Mouse (Mus musculus): ENCODE data around the gene Pmm1. TPM values are rescaled to one million over a fixed set of nuclear protein-coding genes. Genes with fewer than 3 reads are reported as not detected.

Pmm1 gene
- polyA plus RNA-seq, 1 experiment: 64.1 TPM

DNA sequence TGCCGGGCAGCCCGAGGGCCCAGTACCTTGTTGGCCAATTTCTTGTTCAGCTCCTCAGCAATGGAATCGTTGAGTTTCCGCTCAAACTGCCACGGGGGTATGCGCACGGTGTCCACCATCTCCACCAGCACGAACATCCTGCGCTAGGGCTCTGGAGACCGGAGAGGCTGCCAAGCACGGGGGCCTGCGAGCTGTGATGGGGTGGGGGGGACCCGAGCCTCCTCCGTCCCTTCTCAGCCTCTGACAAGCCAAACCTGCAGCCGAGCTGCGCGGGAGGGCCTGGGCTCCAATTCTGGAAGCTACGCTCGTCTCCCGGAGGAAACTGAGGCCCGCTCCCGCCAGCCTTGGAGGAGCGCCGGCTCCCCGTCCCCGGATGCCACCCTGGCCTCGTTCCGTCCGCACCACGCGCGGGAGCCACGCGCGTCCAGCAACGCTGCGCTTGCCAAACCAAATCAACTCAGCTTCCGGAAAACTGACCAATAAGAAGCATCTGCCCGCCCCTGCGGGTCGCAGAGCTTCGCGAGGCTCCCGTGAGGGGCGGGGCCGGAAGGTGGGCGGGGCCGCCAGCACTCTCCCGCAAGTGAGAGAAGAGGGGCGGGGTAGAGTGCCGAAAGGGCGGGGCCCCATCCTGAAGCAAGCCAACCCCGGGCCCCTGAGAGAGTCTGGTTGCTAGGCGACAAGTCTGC lies 34.8 kb downstream of the Pmm1 start, which contains the start of gene Polr3h:
Gene Polr3h, minus strand, starts transcription at position 481 of the 686 bp plus-strand sequence.
- Histone ChIP-seq H3K4me1 (replicated peaks; ENCODE audit: control insufficient read depth, insufficient read depth, low read length) (peaks cover 16% of the 10 kb centered on the region), H3K27ac (ENCODE audit: control insufficient read depth, insufficient read depth, low read length) (no peak within 1 kb of the TSS), H3K27me3 (ENCODE audit: control insufficient read depth, insufficient read depth, low read length) (no peaks in the 10 kb centered on the region), H3K36me3 (ENCODE audit: control insufficient read depth, insufficient read depth, low read length) (no peaks in the 10 kb centered on the region), H3K4me3 (ENCODE audit: control insufficient read depth, insufficient read depth, low read length) (peak within 1 kb of the TSS; percentile 65)
- peak; percentile 97 for DNase-seq
- TF ChIP-seq CTCF (IDR thresholded peaks at IDR 0.05; ENCODE audit: borderline replicate concordance, control insufficient read depth, extremely low read depth, insufficient read depth, low read length, poor library complexity) (0 out of 2 replicates have a peak, but pooled peaks have one; percentile 34), POLR2A (IDR thresholded peaks at IDR 0.05; ENCODE audit: control insufficient read depth, extremely low read depth, insufficient read depth, low read length, poor library complexity) (peak; percentile 51; the same call in 1 of the 2 replicates)
- WGBS: under 1% methylated on average over 54 of the region's 54 CpGs

DNA sequence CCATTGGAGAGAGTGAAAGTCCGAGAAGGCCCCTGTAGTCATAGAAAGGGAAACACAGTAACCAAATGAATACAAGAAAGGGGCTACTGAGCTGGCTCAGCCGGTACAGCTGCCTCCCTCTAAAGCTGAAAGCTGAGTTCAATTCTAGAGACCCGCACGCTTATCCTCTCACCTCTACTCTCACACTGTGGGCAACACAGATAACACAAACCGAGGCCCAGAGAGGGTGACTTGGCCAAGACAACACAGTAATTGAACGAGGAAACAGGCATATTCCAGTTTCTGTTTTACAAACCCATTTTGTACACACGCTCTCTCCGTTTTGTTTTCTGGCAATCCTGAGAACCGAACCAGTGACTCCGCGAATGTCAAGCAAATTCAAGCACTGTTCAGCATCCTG lies 35.8 kb downstream of the Pmm1 start:
- TF ChIP-seq CTCF (IDR thresholded peaks at IDR 0.05; ENCODE audit: borderline replicate concordance, control insufficient read depth, extremely low read depth, insufficient read depth, low read length, poor library complexity): no peak
- no peak for TF ChIP-seq POLR2A (IDR thresholded peaks at IDR 0.05; ENCODE audit: control insufficient read depth, extremely low read depth, insufficient read depth, low read length, poor library complexity)
- peaks cover 16% of the 10 kb centered on the region for H3K4me1 ChIP-seq (replicated peaks; ENCODE audit: control insufficient read depth, insufficient read depth, low read length)
- WGBS: 88% methylated on average over 11 of the region's 11 CpGs
- H3K4me3 ChIP-seq (ENCODE audit: control insufficient read depth, insufficient read depth, low read length): peak overlapping the region; percentile 65; the same call in 1 of the 2 replicates
- H3K27me3 ChIP-seq (ENCODE audit: control insufficient read depth, insufficient read depth, low read length): no peaks in the 10 kb centered on the region
- no peaks in the 10 kb centered on the region for H3K36me3 ChIP-seq (ENCODE audit: control insufficient read depth, insufficient read depth, low read length)
- DNase-seq: no peak
- no peak overlapping the region for H3K27ac ChIP-seq (ENCODE audit: control insufficient read depth, insufficient read depth, low read length)

DNA sequence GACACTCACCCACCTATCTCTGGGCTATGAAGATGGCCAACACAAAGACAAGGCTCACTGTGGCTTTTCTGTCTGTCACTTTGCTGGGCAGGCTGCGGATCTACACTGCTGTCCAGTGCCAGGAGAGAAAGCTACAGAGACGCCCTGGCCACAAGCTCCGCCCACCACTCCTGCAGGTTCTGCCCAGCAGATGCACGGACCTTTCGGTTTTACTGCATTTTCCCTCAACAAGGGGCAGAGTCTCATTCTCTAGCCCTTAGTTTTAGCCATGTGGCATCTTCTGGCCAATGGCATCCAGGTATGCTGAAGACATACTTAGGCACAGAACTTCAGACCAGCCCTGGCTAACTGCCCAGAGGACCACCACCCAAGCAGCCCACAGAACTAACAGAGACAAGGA lies 39.5 kb downstream of the Pmm1 start:
- no peak for DNase-seq
- Histone ChIP-seq H3K4me3 (ENCODE audit: control insufficient read depth, insufficient read depth, low read length) (no peak overlapping the region), H3K27ac (ENCODE audit: control insufficient read depth, insufficient read depth, low read length) (no peak overlapping the region), H3K27me3 (ENCODE audit: control insufficient read depth, insufficient read depth, low read length) (no peaks in the 10 kb centered on the region), H3K4me1 (replicated peaks; ENCODE audit: control insufficient read depth, insufficient read depth, low read length) (peaks cover 16% of the 10 kb centered on the region), H3K36me3 (ENCODE audit: control insufficient read depth, insufficient read depth, low read length) (peaks cover 3% of the 10 kb centered on the region; the same call in 1 of the 2 replicates)
- TF ChIP-seq CTCF (IDR thresholded peaks at IDR 0.05; ENCODE audit: borderline replicate concordance, control insufficient read depth, extremely low read depth, insufficient read depth, low read length, poor library complexity) (no peak), POLR2A (IDR thresholded peaks at IDR 0.05; ENCODE audit: control insufficient read depth, extremely low read depth, insufficient read depth, low read length, poor library complexity) (no peak)
- WGBS: 87% methylated on average over 5 of the region's 5 CpGs

DNA sequence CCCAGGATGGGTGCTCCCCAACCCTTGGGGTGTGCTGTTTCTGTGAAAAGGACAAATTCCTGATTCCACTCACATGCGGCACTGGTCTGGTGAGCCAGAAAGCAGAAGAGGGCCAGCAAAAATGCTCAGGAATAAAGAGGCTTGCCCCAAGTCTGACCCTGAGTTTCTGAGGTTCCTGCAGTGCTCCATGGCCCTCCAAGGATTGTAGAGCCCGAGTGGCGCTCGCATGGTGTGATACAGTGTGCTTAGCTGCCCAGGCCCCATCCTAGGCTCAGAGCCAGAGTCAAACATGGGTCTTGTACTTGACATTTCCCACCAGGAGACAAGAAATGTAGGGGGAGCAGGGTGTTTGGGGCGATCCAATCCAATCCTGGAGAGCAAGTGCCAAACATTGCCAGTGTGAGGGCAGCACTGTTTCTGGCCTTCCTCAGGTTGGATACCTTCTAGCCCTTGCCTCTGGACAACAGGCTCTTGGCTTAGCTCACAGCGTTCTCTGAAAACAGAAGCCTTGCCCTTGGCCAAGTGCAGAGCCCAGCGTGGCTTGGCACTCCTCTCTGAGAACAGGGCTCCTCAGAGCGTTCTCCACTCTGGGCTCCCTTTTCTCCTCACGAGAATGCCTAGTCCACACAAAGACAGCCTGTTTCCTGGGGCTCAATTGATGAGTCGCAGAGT lies 40.0 kb downstream of the Pmm1 start:
- TF ChIP-seq POLR2A (IDR thresholded peaks at IDR 0.05; ENCODE audit: control insufficient read depth, extremely low read depth, insufficient read depth, low read length, poor library complexity) (no peak), CTCF (IDR thresholded peaks at IDR 0.05; ENCODE audit: borderline replicate concordance, control insufficient read depth, extremely low read depth, insufficient read depth, low read length, poor library complexity) (no peak)
- peaks cover 9% of the 10 kb centered on the region for H3K36me3 ChIP-seq (ENCODE audit: control insufficient read depth, insufficient read depth, low read length)
- no peak for DNase-seq
- H3K4me1 ChIP-seq (replicated peaks; ENCODE audit: control insufficient read depth, insufficient read depth, low read length): peaks cover 14% of the 10 kb centered on the region
- no peaks in the 10 kb centered on the region for H3K27me3 ChIP-seq (ENCODE audit: control insufficient read depth, insufficient read depth, low read length)
- 95% methylated on average over 10 of the region's 10 CpGs for WGBS
- H3K4me3 ChIP-seq (ENCODE audit: control insufficient read depth, insufficient read depth, low read length): no peak overlapping the region
- H3K27ac ChIP-seq (ENCODE audit: control insufficient read depth, insufficient read depth, low read length): no peak overlapping the region

DNA sequence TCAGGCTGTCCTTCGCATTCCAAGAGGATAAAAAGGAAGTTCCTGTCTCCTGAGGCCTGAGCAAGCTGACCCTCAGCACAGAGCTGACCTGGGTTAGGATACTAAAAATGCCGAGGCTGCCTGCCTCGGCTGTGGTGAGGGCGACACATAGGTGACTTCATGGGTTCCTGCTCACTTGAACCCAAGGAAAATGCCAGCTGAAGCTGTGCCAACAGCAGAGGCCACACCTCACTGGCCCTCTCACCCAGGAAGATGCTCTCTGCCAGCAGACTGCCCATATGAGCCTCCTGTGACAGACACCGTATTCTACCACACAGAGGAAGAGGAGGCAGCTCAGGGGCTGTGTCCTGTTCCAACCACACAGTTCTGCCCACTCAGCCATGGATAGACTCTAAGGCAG lies 41.7 kb downstream of the Pmm1 start:
- Histone ChIP-seq H3K4me1 (replicated peaks; ENCODE audit: control insufficient read depth, insufficient read depth, low read length) (no peaks in the 10 kb centered on the region), H3K36me3 (ENCODE audit: control insufficient read depth, insufficient read depth, low read length) (peaks cover 23% of the 10 kb centered on the region), H3K27ac (ENCODE audit: control insufficient read depth, insufficient read depth, low read length) (no peak overlapping the region), H3K27me3 (ENCODE audit: control insufficient read depth, insufficient read depth, low read length) (no peaks in the 10 kb centered on the region), H3K4me3 (ENCODE audit: control insufficient read depth, insufficient read depth, low read length) (no peak overlapping the region)
- DNase-seq: no peak
- 86% methylated on average over 5 of the region's 5 CpGs for WGBS
- no peak for TF ChIP-seq POLR2A (IDR thresholded peaks at IDR 0.05; ENCODE audit: control insufficient read depth, extremely low read depth, insufficient read depth, low read length, poor library complexity)
- TF ChIP-seq CTCF (IDR thresholded peaks at IDR 0.05; ENCODE audit: borderline replicate concordance, control insufficient read depth, extremely low read depth, insufficient read depth, low read length, poor library complexity): no peak

DNA sequence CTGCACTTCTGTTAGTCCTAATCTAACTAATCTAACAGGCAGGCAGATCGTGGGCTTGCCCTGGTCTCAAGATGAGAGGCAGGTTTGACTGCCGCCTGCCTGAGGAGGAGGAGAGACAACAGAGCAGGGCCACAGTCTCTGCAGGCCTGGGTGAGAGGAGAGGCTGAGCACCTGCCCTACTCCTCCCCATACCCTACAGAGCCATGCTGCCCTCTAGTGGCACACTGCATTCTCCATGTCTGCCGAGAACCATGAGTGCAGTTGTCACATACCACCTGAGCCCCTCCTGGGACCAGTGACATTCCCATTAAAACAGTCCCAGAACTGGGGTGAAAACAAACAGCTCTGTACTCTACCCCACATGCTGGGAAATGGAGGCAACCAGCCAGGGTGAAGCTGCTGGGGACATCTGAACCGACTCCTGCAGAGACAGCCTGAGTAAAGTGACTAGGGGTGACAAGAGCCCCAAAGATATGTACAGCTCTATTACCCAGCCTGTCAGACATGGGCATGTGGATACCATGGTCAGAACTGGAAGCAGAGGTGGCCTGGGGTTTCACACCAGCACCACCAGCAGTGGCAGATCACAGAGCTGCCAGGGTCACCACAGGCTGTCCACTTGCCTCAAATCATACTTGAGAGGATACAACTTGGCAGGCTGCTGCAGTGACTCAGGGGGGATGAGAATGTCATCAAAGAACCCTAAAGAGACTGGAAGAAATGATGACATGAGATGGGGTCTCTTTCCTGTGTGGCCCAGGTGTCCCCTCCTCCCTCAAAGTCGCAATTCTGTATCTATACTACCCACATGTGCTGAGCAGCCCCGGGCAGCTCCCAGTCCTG lies 42.9 kb downstream of the Pmm1 start:
- Histone ChIP-seq H3K4me1 (replicated peaks; ENCODE audit: control insufficient read depth, insufficient read depth, low read length) (no peaks in the 10 kb centered on the region), H3K4me3 (ENCODE audit: control insufficient read depth, insufficient read depth, low read length) (no peak overlapping the region), H3K27ac (ENCODE audit: control insufficient read depth, insufficient read depth, low read length) (no peak overlapping the region), H3K36me3 (ENCODE audit: control insufficient read depth, insufficient read depth, low read length) (peaks cover 36% of the 10 kb centered on the region), H3K27me3 (ENCODE audit: control insufficient read depth, insufficient read depth, low read length) (no peaks in the 10 kb centered on the region)
- WGBS: 68% methylated on average over 6 of the region's 6 CpGs
- DNase-seq: peak; percentile 84
- TF ChIP-seq CTCF (IDR thresholded peaks at IDR 0.05; ENCODE audit: borderline replicate concordance, control insufficient read depth, extremely low read depth, insufficient read depth, low read length, poor library complexity) (peak; percentile 80; the same call in 1 of the 2 replicates), POLR2A (IDR thresholded peaks at IDR 0.05; ENCODE audit: control insufficient read depth, extremely low read depth, insufficient read depth, low read length, poor library complexity) (no peak)

Data from thymus, adult 2 months (tissue).